Mouse (Mus musculus): ENCODE data around the gene Stard7.

Stard7 gene

DNA sequence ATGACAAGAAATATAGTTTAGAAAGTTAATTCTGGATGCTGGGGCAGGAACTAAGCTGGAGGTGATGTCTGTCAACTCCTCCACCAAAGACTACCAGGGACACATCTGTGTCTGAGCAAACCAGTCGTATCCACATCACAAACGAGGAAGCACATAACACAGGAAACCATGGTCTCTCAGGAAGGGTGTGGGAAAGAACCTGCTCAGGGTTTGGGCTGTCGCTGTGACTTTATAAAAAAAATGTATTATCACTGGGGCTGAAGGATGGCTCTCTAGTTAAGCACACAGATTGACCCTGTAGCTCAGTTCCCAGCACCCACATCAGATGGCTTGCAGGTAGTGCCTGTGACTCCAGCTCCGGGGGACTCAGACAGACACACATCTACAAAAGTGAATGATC lies 49.1 kb downstream of the Stard7 start:
- no peak for DNase-seq (ENCODE audit: low read depth, low spot score)

DNA sequence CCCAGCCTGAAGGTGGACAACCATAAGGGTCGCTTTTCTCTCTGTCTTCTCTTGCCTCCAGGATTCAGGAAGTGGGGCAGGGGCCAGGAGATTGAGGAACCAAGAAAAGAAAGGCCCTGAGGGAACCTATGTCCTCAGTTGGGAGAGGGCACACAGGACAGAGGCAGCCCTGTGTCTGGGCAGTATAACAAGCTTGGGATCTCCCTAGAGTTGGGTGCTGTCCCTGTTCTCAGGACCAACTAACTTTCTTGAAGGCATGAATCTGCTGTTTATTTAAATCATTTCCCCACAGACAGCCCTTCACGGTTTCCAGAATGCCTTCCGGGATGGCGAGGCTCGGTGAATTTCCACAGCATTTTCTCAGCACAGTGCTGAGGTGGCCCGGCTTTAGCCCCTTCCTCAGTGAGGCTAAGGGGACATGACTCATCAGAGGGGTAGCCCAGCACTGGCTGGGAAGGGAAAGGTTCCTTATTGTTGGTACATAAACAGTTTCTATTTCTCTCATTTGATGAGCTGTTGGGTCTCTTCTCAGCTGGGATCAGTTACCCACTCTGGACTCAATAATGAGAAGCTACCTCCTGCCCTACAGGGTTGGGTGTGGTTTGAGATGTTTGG lies 52.8 kb downstream of the Stard7 start:
- DNase-seq (ENCODE audit: low read depth, low spot score) = no peak

DNA sequence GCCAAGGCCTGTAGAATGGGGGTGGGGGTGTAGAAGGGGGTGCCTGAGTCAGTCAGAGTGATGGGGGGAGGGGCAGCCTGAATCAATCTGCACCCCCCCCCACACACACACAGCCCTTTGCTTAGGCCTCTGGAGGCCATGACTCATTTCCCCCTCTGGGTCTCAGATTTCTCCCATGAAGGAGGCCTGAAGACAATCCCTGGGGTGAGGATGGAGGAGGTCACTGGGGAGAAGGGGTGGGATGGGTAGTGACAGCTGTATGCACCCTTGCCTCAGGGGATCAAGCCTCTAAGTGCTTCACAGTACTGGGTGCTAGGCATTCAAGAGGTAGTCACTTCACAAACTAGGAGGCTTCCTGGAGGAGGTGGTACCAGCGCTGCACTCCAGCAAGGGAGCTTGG lies 53.6 kb downstream of the Stard7 start:
- DNase-seq (ENCODE audit: low read depth, low spot score) = no peak

DNA sequence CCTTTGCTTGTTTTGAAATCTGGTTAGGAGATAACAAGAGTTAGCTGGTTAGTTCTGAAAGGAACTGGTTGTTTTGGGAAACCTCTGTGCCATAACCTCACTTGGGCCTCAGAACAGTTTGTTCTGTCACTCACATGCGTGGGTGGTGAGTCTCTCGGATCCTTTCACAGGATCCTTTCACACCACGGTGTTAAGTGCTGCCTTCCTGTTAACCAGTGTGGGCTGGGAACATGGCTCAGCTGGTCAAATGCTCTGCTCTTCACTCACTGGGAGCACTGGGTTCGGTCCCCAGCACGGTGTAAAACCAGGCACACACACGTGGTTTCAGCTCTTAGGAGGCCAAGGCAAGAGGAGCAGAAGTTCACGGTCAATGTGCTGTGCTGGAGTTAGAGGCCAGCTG lies 54.4 kb downstream of the Stard7 start:
- peak; percentile 12 for DNase-seq (ENCODE audit: low read depth, low spot score)

DNA sequence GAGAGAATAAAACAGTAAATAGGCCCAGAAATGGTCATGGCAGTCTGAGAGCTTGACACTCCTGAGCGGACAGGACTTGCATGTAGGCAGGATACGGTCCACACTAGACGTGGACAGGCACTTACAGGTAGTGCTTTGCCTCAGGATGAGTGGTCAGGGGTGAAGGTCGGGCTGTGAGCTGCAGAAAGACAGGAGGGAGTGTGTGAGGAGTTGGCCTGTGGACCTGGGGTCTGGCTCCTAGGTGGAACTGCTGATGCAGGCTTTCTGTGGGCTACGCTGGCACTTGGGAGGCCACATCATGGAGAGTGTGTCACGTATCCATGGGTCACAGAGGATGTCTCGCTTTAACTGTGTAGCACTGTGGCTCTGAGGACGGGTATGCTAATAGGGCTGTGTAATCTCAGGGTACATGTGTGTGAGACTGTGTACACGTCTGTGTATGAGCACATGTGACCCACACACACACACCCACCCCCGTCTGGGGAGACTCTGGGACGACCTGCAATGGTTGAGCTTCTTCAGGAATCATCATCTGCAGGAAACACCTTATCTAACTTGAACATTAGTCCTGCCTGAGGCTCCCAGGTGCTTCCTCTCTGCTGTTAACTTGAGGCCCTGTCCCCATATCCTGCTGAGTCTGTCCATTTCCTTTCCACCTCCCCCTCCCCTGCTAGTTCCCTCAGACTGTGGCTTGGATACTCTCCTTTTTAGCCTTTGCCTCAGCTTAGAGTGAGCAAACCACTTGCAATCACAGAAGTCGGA lies 58.3 kb downstream of the Stard7 start:
- DNase-seq (ENCODE audit: low read depth, low spot score) = no peak

DNA sequence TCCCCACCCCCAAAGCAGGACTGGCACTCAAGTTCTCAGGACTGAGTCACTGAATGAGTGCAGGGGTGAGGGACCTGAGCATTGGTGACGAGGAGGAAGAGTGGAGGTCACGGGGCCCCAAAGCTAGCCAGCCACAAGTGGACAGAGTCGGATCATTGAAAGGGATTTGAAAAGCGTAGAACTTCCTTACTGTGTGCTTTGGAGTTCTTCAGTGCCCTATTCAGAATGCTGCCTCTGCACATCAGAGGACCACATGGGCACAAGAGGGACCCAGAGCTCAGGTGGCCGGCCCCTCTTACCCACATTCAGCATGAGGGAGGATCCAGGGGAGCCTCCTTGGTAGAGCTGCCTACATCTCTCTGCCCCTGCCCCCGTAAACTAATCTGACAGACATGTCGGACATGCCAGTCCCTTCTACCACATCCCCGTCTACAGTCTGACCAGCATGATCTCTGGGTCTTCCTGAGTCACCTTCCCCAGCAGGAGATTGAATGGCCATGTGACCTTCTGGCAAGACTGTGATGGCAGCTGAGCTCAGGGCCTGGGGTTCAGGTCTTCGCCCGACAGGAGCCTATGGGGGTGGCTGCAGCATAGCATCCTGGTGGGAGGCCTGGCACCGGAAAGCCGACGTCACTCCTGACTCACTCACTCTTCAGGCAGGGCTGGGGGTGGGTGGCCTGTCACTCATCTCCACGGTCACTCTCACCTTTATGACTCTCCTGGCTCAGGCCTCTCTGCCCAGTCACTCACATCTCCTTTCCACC lies 63.0 kb downstream of the Stard7 start:
- no peak for DNase-seq (ENCODE audit: low read depth, low spot score)

DNA sequence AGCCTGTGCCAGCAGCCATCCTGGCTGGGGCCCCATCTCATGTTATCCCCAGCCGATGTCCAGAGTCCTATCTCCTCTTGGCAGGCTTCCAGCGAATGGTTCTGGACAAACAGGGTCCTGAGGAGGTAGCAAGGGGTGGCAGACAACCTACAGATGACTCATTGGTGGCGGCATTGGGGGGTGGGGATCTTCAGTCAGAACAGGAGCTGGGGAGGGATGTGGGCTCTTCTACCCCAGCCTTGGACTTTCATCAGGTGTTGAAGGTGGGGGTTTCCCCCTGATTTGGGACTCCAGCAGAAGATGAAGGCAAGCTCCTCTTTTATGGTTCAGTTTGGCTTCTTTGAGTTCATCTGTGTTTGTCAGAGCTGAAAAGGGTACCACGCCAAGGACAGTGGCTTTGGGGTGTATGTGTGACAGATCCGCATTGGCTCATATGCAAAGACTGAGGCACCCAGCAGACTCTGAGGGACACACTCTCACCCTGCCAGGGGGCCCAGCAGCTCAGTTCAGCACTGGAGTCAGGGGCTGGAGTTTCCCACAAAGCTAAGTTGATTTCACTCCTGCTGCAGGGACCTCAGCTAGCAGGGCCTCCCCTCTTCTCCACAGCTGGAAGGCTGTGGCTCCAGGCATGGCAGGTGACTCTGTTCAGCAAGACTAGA lies 64.1 kb downstream of the Stard7 start:
- DNase-seq (ENCODE audit: low read depth, low spot score) = no peak

DNA sequence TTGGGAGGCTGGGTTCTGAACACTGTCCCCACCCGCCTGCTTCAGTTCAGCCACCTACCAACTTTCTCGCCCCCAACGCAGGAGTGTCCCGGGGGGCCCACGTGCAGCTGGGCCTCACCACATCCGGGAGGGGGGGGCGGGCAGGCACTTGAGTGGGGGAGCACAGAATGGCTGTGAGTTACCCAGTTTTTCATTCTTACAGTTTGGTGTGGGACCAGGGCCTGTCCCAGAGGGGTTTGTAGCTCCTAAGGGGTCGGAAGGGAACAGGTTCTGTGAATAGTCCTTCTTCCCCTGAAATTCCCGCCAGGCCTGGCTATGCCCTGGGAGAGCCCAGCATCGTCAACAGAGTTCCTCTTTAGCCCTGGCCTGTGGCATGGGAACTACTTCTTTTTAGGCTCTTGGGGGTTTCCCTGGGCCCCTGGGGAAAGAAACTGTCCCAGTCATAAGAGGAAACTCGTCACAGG lies 65.1 kb downstream of the Stard7 start:
- DNase-seq (ENCODE audit: low read depth, low spot score) = no peak

DNA sequence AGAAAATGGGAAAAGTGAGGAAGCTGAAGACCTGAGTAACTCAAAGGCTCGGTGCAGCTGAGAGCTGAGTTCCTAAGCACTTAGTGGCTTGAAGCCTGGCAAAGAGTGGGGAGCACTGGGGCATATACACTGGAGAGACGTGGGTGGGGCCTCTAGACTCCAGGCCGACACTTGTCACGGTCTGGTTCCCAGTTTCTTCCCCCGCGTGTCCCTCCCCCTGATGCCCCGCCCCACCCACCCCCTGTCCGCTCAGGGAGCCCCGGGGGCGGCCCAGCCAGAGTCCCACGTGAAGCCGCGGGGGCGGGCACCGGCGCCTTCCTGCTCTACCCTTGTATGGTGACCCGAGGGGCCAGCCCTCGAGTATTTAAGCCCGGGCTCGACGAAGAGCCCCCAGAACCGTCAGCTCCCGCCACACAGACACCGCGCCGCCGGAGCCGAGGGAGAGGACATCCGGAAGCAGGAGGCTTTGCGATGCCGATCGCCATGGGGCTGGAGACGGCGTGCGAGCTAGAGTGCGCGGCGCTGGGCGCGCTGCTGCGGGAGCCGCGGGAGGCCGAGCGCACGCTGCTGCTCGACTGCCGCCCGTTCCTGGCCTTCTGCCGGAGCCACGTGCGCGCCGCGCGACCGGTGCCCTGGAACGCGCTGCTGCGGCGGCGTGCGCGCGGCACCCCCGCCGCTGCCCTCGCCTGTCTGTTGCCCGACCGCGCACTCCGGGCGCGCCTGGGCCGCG lies 65.9 kb downstream of the Stard7 start, which contains the start of gene Dusp2:
Dusp2 (plus strand) TSS at position 393 of the 730 bp plus-strand sequence.
- DNase-seq (ENCODE audit: low read depth, low spot score) = peak; percentile 81

DNA sequence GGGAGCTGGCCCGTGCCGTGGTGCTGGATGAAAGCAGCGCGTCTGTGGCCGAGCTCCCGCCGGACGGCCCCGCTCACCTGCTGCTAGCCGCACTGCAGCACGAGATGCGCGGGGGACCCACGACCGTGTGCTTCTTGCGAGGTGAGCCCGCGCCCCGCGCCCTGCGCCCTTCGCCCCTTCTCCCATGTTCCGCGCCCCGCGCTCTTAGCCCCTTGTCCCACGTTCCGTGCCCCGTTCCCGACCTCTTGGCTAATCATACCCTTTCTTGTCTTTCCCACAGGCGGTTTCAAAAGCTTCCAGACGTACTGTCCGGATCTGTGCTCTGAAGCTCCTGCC lies 66.4 kb downstream of the Stard7 start:
- no peak for DNase-seq (ENCODE audit: low read depth, low spot score)

DNA sequence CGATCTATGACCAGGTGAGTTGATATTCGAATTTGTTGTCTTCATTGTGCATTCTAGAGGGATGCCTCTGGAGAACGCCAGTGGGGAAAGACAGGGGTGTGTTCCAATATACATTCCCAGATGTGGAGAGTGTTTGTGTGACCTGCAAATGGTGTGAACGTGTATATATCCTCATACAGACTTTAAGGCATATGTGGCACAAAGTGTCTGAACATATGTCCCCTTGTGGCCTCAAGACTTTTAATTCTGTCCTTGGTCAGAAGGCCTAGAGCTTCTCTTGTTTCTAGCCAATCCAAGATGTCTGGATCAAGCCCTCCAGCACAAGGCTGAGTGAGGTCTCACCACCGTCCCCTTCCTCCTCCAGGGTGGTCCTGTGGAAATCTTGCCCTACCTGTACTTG lies 66.9 kb downstream of the Stard7 start:
- DNase-seq (ENCODE audit: low read depth, low spot score) = no peak

DNA sequence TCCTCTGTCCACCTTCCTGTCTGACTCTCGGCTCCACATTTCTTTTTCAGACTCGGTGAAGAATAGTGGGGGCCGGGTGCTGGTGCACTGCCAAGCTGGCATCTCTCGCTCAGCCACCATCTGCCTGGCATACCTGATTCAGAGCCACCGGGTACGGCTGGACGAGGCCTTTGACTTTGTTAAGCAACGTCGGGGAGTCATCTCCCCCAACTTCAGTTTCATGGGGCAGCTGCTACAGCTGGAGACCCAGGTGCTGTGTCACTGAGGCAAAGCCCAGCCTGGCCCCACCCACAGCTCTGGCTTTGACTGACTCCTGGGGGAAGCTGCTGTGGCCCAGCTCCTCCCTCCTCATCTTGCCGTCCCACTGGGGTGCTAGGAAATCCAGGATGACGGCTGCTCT lies 67.5 kb downstream of the Stard7 start:
- peak; percentile 47 for DNase-seq (ENCODE audit: low read depth, low spot score)

DNA sequence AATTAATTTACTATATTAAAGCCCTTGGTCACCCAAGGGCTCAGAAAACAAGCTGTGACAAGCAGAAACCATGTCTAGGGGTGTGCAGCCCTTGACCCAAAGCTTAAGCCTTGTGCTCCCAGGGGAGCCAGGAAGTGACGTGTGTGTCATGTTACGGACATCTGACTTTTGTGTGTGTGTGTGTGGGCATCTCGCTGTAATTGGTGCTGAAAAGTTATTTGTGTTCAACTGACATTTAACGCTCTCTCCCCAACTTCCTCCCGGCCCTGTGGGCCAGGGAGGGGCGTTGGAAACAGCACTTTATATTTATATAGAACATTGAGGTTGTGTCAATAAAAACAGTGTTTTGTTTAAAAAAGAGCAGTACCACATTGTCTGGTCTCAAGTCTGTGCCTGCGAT lies 68.0 kb downstream of the Stard7 start:
- DNase-seq (ENCODE audit: low read depth, low spot score) = no peak

DNA sequence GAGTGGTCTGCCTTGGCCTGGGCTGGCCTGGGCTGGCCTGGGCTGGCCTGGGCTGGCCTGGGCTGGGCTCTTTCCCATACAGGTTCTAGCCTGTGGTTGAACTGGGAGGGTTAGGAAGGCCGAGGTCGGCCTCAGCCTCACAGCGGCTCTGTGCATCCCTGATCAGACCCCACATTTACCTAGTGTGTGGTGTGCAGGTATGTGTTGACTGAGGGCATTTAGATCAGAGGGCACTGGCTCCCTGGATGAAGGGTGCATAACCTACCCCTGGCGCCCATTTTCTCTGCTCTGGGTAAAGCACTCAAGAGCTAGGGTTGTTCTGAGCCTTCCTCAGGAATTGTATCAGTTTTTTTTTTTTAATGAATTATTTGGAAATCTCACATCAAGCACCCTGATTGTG lies 68.4 kb downstream of the Stard7 start, which contains the start of gene Astl:
Astl (plus strand) TSS at position 224 of the 400 bp plus-strand sequence.
- DNase-seq (ENCODE audit: low read depth, low spot score) = no peak

DNA sequence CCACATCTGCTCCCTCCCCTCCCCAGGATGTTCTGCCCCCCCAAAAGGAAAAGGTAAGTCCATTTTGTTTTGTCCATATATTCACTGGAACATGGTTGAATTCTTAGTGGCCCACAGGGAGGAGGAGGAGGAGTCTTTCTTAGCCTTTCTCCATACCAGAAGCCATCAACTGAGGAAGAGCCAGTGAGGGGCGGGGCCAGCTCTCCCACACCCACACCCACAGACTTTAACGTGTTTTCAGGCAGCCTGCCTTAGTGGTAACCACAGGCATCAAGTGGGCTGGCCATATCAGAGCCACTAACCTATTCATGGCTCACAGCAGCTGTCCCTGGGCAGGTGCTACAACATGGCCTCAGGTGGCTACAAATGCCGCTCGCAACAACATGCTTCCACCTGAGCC lies 68.8 kb downstream of the Stard7 start:
- no peak for DNase-seq (ENCODE audit: low read depth, low spot score)

DNA sequence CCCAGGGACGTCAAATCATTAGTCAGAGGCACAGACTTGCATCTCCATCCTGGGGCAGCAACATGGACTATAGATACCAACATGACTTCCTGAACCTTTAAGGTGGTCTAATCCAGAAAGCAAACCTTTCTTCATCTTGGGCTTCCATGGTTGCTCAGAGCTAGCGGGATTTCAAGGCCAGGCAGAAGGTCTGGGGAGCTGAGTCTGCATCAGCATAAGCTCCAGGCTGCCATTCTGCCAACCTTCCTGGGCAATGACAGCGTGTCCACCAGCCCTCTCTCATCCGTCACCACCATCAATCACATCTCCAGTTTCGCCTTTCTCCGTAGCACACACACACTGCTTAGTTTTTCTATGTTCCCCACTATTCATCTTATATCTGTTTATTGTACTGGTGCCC lies 69.2 kb downstream of the Stard7 start:
- DNase-seq (ENCODE audit: low read depth, low spot score) = no peak

DNA sequence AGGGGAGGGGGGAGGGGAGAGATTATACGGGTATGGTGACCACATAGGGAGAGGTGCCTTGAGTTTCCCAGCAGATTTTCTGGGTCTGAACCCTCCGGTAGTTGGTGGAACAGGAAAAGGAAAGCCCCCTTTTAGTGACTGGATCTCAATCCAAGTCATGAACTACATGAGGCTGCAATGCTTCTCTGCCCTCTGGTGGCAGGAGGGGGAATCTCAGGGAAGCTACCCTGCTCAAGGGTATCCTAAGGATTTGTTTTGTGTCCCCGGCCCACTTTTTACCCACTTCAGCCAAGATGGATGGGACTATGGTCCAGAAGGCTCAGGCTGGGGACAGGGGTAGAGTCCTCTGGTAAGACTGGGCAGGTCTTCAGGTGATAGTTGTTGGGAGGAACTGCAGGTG lies 71.1 kb downstream of the Stard7 start:
- peak; percentile 57 for DNase-seq (ENCODE audit: low read depth, low spot score)

DNA sequence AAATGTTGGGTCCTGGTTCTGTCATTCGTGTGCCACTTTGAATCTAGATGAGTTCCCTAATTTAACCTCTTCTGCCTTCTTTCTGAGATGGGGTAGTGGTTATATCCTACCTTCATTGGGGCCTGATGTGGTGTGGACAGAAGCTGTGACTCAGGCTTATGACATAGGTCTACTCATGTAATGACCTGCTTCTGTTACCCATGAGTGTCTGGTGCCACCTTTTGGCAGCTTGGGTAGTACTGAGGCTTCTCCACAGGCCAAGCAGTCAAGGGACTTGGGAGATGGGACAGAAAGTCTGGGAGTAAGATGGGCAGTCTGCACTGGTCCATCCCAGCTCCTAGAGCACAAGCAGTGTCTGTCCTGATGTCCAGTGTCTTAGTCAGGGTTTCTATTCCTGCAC lies 76.3 kb downstream of the Stard7 start:
- DNase-seq (ENCODE audit: low read depth, low spot score) = no peak

DNA sequence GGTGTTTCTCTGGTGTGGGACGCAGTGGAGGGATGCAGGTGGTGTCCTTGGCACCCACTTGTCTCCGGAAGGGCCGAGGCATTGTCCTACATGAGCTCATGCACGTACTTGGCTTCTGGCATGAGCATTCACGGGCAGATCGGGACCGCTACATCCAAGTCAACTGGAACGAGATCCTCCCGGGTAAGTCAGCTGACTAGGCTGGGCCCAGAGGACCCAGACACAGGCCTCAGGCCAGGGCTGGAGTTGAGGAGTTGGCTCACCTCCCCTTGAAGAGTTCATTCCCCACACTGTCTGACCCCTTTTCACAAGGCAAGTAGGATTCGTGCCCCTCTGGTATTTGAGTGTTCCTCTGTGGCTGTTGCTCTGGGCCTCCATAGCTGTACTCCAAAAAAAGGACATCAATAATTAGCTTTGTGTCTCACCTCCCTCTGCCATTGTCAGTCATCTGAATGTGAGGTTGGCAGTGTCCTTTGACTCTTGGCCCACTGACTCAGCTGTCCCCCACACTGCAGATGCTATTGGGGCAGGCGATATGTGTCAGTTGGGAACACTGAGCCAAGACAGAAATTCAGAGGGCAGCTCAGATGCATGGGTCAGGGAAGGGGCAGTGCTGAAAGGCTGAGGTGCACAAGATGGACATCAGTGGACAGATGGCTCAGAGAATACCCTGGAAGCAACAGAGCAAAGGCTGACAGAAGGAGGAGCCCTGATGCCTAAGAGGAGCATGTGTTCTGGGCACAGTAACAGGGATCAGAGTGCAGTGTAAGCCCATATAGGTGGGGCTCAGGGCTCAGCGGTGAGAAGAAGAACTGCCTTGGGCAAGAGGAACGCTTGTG lies 77.3 kb downstream of the Stard7 start:
- peak; percentile 86 for DNase-seq (ENCODE audit: low read depth, low spot score)

Data from brain, adult 2 months (tissue).